Mouse (Mus musculus) lung, postnatal 25 days (tissue): ENCODE measurements around the gene Ssx9.
"Not testable (repeated sequence)": the region's sequence is repeated elsewhere in the genome, so short reads cannot be mapped to it uniquely, and the experiment has no call there.

ENCODE experiments used
- DNase-seq: peaks from one replicate; pipeline ENCODE4 v3.0.0; 2022; ENCODE audit warnings: low spot score

Gene Ssx9

DNA sequence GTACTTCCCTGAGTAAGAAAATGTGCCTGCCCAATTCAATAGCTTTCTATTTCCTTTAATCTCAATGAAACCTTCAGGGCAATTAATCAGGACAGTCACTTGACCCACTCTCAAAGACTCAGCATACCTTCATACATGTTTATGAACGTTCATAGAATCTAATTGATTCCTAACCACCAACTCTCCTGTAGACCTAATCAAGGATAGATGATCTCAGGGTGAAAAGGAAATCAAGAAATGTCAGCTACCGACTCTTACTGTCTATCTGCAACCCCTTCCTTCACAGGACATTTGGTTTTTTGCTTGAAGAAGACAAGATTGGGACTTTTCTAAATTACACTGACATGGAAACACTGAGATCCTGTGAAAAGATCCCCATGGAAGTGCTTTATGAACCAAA, at the start of gene Ssx9:
Gene Ssx9 (plus strand): TSS at position 301 of the 400 bp plus-strand sequence.
- not testable (repeated sequence) for DNase-seq

DNA sequence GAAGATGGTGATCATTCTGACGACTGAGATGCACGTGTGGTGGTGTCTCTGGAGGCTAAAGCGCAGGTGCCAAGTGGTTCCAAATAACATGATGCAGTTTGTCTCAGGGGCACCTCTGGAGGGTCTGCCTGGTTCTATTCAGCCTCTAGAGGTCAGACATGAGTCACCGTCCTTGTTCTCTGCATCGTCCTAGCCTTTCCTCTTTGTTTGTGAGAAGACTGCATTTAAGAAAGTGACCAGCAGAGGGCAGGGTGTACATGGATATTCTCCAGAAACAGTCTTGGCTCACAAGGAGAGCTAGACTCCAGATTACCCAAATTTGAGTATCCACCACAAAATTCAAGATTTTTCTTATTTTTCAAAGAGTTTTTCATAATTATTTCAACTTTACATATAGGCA, 15.3 kb upstream of the Ssx9 start:
- peak; percentile 12 for DNase-seq

DNA sequence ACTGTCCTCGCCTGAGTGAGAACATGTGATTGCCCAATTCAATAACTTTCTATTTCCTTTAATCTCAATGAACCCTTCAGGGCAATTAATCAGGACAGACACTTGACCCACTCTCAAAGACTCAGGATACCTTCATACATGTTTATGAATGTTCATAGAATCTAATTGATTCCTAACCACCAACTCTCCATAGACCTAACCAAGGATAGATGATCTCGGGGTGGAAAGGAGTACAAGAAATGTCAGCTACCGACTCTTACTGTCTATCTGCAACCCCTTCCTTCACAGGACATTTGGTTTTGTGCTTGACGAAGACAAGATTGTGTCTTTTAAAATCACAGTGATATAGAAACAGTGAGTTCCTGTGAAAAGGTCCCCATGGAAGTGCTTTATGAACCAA, 55.2 kb downstream of the Ssx9 start, which contains the start of gene Ssxb5:
Gene Ssxb5 (plus strand): TSS at position 301 of the 400 bp plus-strand sequence.
- DNase-seq, result not testable (repeated sequence)
